Mouse (Mus musculus): ENCODE measurements around the gene Gm49486. TPM values are rescaled to one million over a fixed set of nuclear protein-coding genes. Genes with fewer than 3 reads are reported as not detected.
A peak's percentile ranks its signal among the peaks of the same experiment; 100 is the strongest.
"Not testable (repeated sequence)": the region's sequence is repeated elsewhere in the genome, so short reads cannot be mapped to it uniquely, and the experiment has no call there.

Gene Gm49486
- polyA plus RNA-seq, 1 experiment from 2014 or later = 0.94 TPM

GRCm38 (mm10) chr15:79219572-79219971, 9.6 kb upstream of the Gm49486 start:
- no peaks in the 10 kb centered on the region for H3K9me3 ChIP-seq (ENCODE audit: control insufficient read depth, low read length)
- no peaks in the 10 kb centered on the region for H3K27me3 ChIP-seq (replicated peaks; ENCODE audit: control insufficient read depth, insufficient read depth, low read length)
- WGBS = 0% methylated on average over 1 of the region's 1 CpGs
- H3K4me1 ChIP-seq (replicated peaks; ENCODE audit: control insufficient read depth, insufficient read depth, low read length) = no peaks in the 10 kb centered on the region; the same call in 1 of the 2 replicates
- H3K36me3 ChIP-seq (ENCODE audit: control insufficient read depth, insufficient read depth) = no peaks in the 10 kb centered on the region
- no peak overlapping the region for H3K4me3 ChIP-seq (replicated peaks; ENCODE audit: low read length)
- H3K9ac ChIP-seq (replicated peaks; ENCODE audit: low read depth, low read length) = no peak overlapping the region
- ATAC-seq = no peak
- no peak overlapping the region for H3K27ac ChIP-seq (ENCODE audit: low read length)
- no peak overlapping the region for H3K4me2 ChIP-seq (ENCODE audit: low read length)

GRCm38 (mm10) chr15:79223641-79224040, 5.5 kb upstream of the Gm49486 start:
- Histone ChIP-seq H3K36me3 (ENCODE audit: control insufficient read depth, insufficient read depth) (no peaks in the 10 kb centered on the region), H3K27me3 (replicated peaks; ENCODE audit: control insufficient read depth, insufficient read depth, low read length) (no peaks in the 10 kb centered on the region), H3K4me3 (replicated peaks; ENCODE audit: low read length) (no peak overlapping the region), H3K9ac (replicated peaks; ENCODE audit: low read depth, low read length) (no peak overlapping the region), H3K4me1 (replicated peaks; ENCODE audit: control insufficient read depth, insufficient read depth, low read length) (peaks cover 5% of the 10 kb centered on the region), H3K4me2 (ENCODE audit: low read length) (no peak overlapping the region), H3K27ac (ENCODE audit: low read length) (no peak overlapping the region), H3K9me3 (ENCODE audit: control insufficient read depth, low read length) (no peaks in the 10 kb centered on the region)
- ATAC-seq = no peak
- 1% methylated on average over 5 of the region's 5 CpGs for WGBS

GRCm38 (mm10) chr15:79224685-79225084, 4.5 kb upstream of the Gm49486 start:
- no peak overlapping the region for H3K9ac ChIP-seq (replicated peaks; ENCODE audit: low read depth, low read length)
- H3K4me2 ChIP-seq (ENCODE audit: low read length) = no peak overlapping the region

GRCm38 (mm10) chr15:79225780-79226179, 3.4 kb upstream of the Gm49486 start:
- peaks cover 14% of the 10 kb centered on the region for H3K4me1 ChIP-seq (replicated peaks; ENCODE audit: control insufficient read depth, insufficient read depth, low read length)
- H3K4me2 ChIP-seq (ENCODE audit: low read length); H3K9ac ChIP-seq (replicated peaks; ENCODE audit: low read depth, low read length); ATAC-seq; H3K36me3 ChIP-seq (ENCODE audit: control insufficient read depth, insufficient read depth); H3K27ac ChIP-seq (ENCODE audit: low read length); H3K27me3 ChIP-seq (replicated peaks; ENCODE audit: control insufficient read depth, insufficient read depth, low read length); H3K9me3 ChIP-seq (ENCODE audit: control insufficient read depth, low read length); H3K4me3 ChIP-seq (replicated peaks; ENCODE audit: low read length): not testable (repeated sequence)
- WGBS = 60% methylated on average over 2 of the region's 2 CpGs

More at GRCm38 (mm10) chr15:79224685-79225084, 4.5 kb upstream of the Gm49486 start:
- 9% methylated on average over 5 of the region's 5 CpGs for WGBS
- H3K27me3 ChIP-seq (replicated peaks; ENCODE audit: control insufficient read depth, insufficient read depth, low read length) = no peaks in the 10 kb centered on the region
- H3K4me3 ChIP-seq (replicated peaks; ENCODE audit: low read length) = no peak overlapping the region
- H3K9me3 ChIP-seq (ENCODE audit: control insufficient read depth, low read length) = no peaks in the 10 kb centered on the region
- H3K4me1 ChIP-seq (replicated peaks; ENCODE audit: control insufficient read depth, insufficient read depth, low read length) = peaks cover 8% of the 10 kb centered on the region
- no peaks in the 10 kb centered on the region for H3K36me3 ChIP-seq (ENCODE audit: control insufficient read depth, insufficient read depth)
- ATAC-seq = peak; percentile 18; the same call in 1 of the 2 replicates
- H3K27ac ChIP-seq (ENCODE audit: low read length) = no peak overlapping the region

- no peak overlapping the region for H3K9ac ChIP-seq (replicated peaks; ENCODE audit: low read depth, low read length)
- H3K27ac ChIP-seq (ENCODE audit: low read length) = no peak overlapping the region
- no peaks in the 10 kb centered on the region for H3K27me3 ChIP-seq (replicated peaks; ENCODE audit: control insufficient read depth, insufficient read depth, low read length)
- H3K4me1 ChIP-seq (replicated peaks; ENCODE audit: control insufficient read depth, insufficient read depth, low read length) = no peaks in the 10 kb centered on the region; the same call in 1 of the 2 replicates
- H3K4me3 ChIP-seq (replicated peaks; ENCODE audit: low read length) = no peak overlapping the region
- WGBS = 67% methylated on average over 9 of the region's 9 CpGs
- H3K4me2 ChIP-seq (ENCODE audit: low read length) = no peak overlapping the region
- H3K36me3 ChIP-seq (ENCODE audit: control insufficient read depth, insufficient read depth) = peaks cover 7% of the 10 kb centered on the region
- H3K9me3 ChIP-seq (ENCODE audit: control insufficient read depth, low read length) = no peaks in the 10 kb centered on the region
- ATAC-seq = no peak
Measured at GRCm38 (mm10) chr15:79235268-79235667, 6.1 kb downstream of the Gm49486 start.

GRCm38 (mm10) chr15:79238036-79238435, 8.8 kb downstream of the Gm49486 start:
- Histone ChIP-seq H3K9ac (replicated peaks; ENCODE audit: low read depth, low read length) (no peak overlapping the region), H3K4me2 (ENCODE audit: low read length) (no peak overlapping the region), H3K36me3 (ENCODE audit: control insufficient read depth, insufficient read depth) (peaks cover 12% of the 10 kb centered on the region), H3K4me3 (replicated peaks; ENCODE audit: low read length) (no peak overlapping the region), H3K27ac (ENCODE audit: low read length) (no peak overlapping the region), H3K27me3 (replicated peaks; ENCODE audit: control insufficient read depth, insufficient read depth, low read length) (no peaks in the 10 kb centered on the region), H3K4me1 (replicated peaks; ENCODE audit: control insufficient read depth, insufficient read depth, low read length) (peaks cover 4% of the 10 kb centered on the region), H3K9me3 (ENCODE audit: control insufficient read depth, low read length) (no peaks in the 10 kb centered on the region)
- ATAC-seq = no peak
- 83% methylated on average over 6 of the region's 6 CpGs for WGBS

- H3K36me3 ChIP-seq (ENCODE audit: control insufficient read depth, insufficient read depth) = peaks cover 22% of the 10 kb centered on the region
- H3K9me3 ChIP-seq (ENCODE audit: control insufficient read depth, low read length) = no peaks in the 10 kb centered on the region
- WGBS = 69% methylated on average over 13 of the region's 13 CpGs
- H3K9ac ChIP-seq (replicated peaks; ENCODE audit: low read depth, low read length) = peak overlapping the region; percentile 32; the same call in 1 of the 2 replicates
- no peak for ATAC-seq
- no peak overlapping the region for H3K4me3 ChIP-seq (replicated peaks; ENCODE audit: low read length)
- H3K27ac ChIP-seq (ENCODE audit: low read length) = peak overlapping the region; percentile 55
- H3K27me3 ChIP-seq (replicated peaks; ENCODE audit: control insufficient read depth, insufficient read depth, low read length) = no peaks in the 10 kb centered on the region
- H3K4me1 ChIP-seq (replicated peaks; ENCODE audit: control insufficient read depth, insufficient read depth, low read length) = peaks cover 18% of the 10 kb centered on the region
- no peak overlapping the region for H3K4me2 ChIP-seq (ENCODE audit: low read length)
Measured at GRCm38 (mm10) chr15:79242574-79243233, 13.5 kb downstream of the Gm49486 start.

- Histone ChIP-seq H3K4me3 (replicated peaks; ENCODE audit: low read length) (no peak overlapping the region), H3K36me3 (ENCODE audit: control insufficient read depth, insufficient read depth) (peaks cover 28% of the 10 kb centered on the region), H3K9me3 (ENCODE audit: control insufficient read depth, low read length) (no peaks in the 10 kb centered on the region), H3K27ac (ENCODE audit: low read length) (peak overlapping the region; percentile 83), H3K9ac (replicated peaks; ENCODE audit: low read depth, low read length) (peak overlapping the region; percentile 32; the same call in 1 of the 2 replicates), H3K4me2 (ENCODE audit: low read length) (peak overlapping the region; percentile 12), H3K4me1 (replicated peaks; ENCODE audit: control insufficient read depth, insufficient read depth, low read length) (peaks cover 18% of the 10 kb centered on the region), H3K27me3 (replicated peaks; ENCODE audit: control insufficient read depth, insufficient read depth, low read length) (no peaks in the 10 kb centered on the region)
- peak; percentile 99 for ATAC-seq
- 10% methylated on average over 10 of the region's 10 CpGs for WGBS
Measured at GRCm38 (mm10) chr15:79243234-79244042, 14.2 kb downstream of the Gm49486 start.

- Histone ChIP-seq H3K4me2 (ENCODE audit: low read length) (no peak overlapping the region), H3K27ac (ENCODE audit: low read length) (peak overlapping the region; percentile 79), H3K27me3 (replicated peaks; ENCODE audit: control insufficient read depth, insufficient read depth, low read length) (no peaks in the 10 kb centered on the region), H3K4me3 (replicated peaks; ENCODE audit: low read length) (no peak overlapping the region), H3K9ac (replicated peaks; ENCODE audit: low read depth, low read length) (no peak overlapping the region), H3K9me3 (ENCODE audit: control insufficient read depth, low read length) (no peaks in the 10 kb centered on the region), H3K4me1 (replicated peaks; ENCODE audit: control insufficient read depth, insufficient read depth, low read length) (peaks cover 18% of the 10 kb centered on the region), H3K36me3 (ENCODE audit: control insufficient read depth, insufficient read depth) (peaks cover 32% of the 10 kb centered on the region)
- ATAC-seq = no peak
- WGBS = 65% methylated on average over 7 of the region's 7 CpGs
Measured at GRCm38 (mm10) chr15:79244071-79244893, 15.1 kb downstream of the Gm49486 start.

Data from forebrain, embryonic 16.5 days (tissue).